Mouse (Mus musculus): Measurements from ENCODE around the gene Abca14. TPM values are rescaled to one million over a fixed set of nuclear protein-coding genes. Genes with fewer than 3 reads are reported as not detected.
A peak's percentile ranks its signal among the peaks of the same experiment; 100 is the strongest.
"Not testable (repeated sequence)": the region's sequence is repeated elsewhere in the genome, so short reads cannot be mapped to it uniquely, and the experiment has no call there.

Abca14 gene
- total RNA-seq, 2 experiments from 2014 or later, result not detected

- DNase-seq (ENCODE audit: low spot score in 2 of 2), result peak; percentile 16 to 27
- Histone ChIP-seq H3K27ac (peak overlapping the region; percentile 73), H3K4me3 (no peak overlapping the region)
- no peak for TF ChIP-seq CTCF (conservative IDR thresholded peaks at IDR 0.05)
Measured at GRCm38 (mm10) chr7:120271135-120271991, 67.6 kb downstream of the Abca14 start.

- peak overlapping the region; percentile 73 for H3K27ac ChIP-seq
- DNase-seq (ENCODE audit: low spot score in 2 of 2), result peak; percentile 45 to 55
- no peak for TF ChIP-seq CTCF (conservative IDR thresholded peaks at IDR 0.05)
- no peak overlapping the region for H3K4me3 ChIP-seq
Measured at GRCm38 (mm10) chr7:120272110-120272509, 68.3 kb downstream of the Abca14 start.

- no peak overlapping the region for H3K27ac ChIP-seq
- no peak for DNase-seq (ENCODE audit: low spot score in 2 of 2)
- TF ChIP-seq CTCF (conservative IDR thresholded peaks at IDR 0.05), result no peak
- H3K4me3 ChIP-seq, result no peak overlapping the region
Measured at GRCm38 (mm10) chr7:120285286-120285685, 81.5 kb downstream of the Abca14 start.

- Histone ChIP-seq H3K27ac (no peak overlapping the region), H3K4me3 (no peak overlapping the region)
- TF ChIP-seq CTCF (conservative IDR thresholded peaks at IDR 0.05), result no peak
- peak; percentile 16 to 18 for DNase-seq (ENCODE audit: low spot score in 2 of 2)
Measured at GRCm38 (mm10) chr7:120316086-120316485, 112.3 kb downstream of the Abca14 start.

- no peak overlapping the region for H3K27ac ChIP-seq
- H3K4me3 ChIP-seq, result no peak overlapping the region
- DNase-seq (ENCODE audit: low spot score in 2 of 2), result no peak
- no peak for TF ChIP-seq CTCF (conservative IDR thresholded peaks at IDR 0.05)
Measured at GRCm38 (mm10) chr7:120322963-120323362, 119.2 kb downstream of the Abca14 start.

GRCm38 (mm10) chr7:120325911-120326310, 122.2 kb downstream of the Abca14 start:
- H3K27ac ChIP-seq; DNase-seq (ENCODE audit: low spot score in 2 of 2); H3K4me3 ChIP-seq: not testable (repeated sequence)

- peak; percentile 42 to 58 for DNase-seq (ENCODE audit: low spot score in 2 of 2)
- H3K4me3 ChIP-seq, result peak overlapping the region; percentile 15; the same call in 1 of the 2 replicates
- H3K27ac ChIP-seq, result no peak overlapping the region
- peak; percentile 64 for TF ChIP-seq CTCF (conservative IDR thresholded peaks at IDR 0.05)
Measured at GRCm38 (mm10) chr7:120327220-120328073, 123.7 kb downstream of the Abca14 start.

- no peak for TF ChIP-seq CTCF (conservative IDR thresholded peaks at IDR 0.05)
- no peak for DNase-seq (ENCODE audit: low spot score in 2 of 2)
- peak within 1 kb of the TSS; percentile 15; the same call in 1 of the 2 replicates for H3K4me3 ChIP-seq
Measured at GRCm38 (mm10) chr7:120328087-120328793, 124.5 kb downstream of the Abca14 start, which contains the start of gene Abca15. Gene Abca15, plus strand, starts transcription at chr7:120328670.

GRCm38 (mm10) chr7:120361159-120361558, 157.4 kb downstream of the Abca14 start:
- peak; percentile 18; the same call in 1 of the 2 replicates for TF ChIP-seq CTCF (conservative IDR thresholded peaks at IDR 0.05)
- no peak overlapping the region for H3K27ac ChIP-seq
- no peak for DNase-seq (ENCODE audit: low spot score in 2 of 2)
- no peak overlapping the region for H3K4me3 ChIP-seq

More at GRCm38 (mm10) chr7:120328087-120328793, 124.5 kb downstream of the Abca14 start, which contains the start of gene Abca15:
- H3K27ac ChIP-seq, result no peak within 1 kb of the TSS

Other genes starting within 250 kb of the Abca14 start
- gene Dnah3, start 108.7 kb upstream of the Abca14 start, total RNA-seq (2021), result under 1 TPM; 0.12 to 0.59 TPM
- gene Tmem159, start 101.6 kb upstream of the Abca14 start, total RNA-seq (2021), result 10 to 100 TPM; 11.3 to 11.7 TPM
- gene Zp2, start 58.7 kb upstream of the Abca14 start, total RNA-seq (2021), result under 1 TPM; 0.20 to 0.37 TPM
- gene Anks4b, start 30.1 kb upstream of the Abca14 start, total RNA-seq (2021), result under 1 TPM; 0.31 to 0.32 TPM
- 100 to 1,000 TPM; 235 to 270 TPM for gene Crym, start 1.9 kb upstream of the Abca14 start, total RNA-seq (2021)
- not detected for gene Abca15, start 124.7 kb downstream of the Abca14 start, total RNA-seq (2021)
- not detected for gene Abca16, start 205.7 kb downstream of the Abca14 start, total RNA-seq (2021)

Measured in layer of hippocampus, adult 2 months (tissue).